Mouse (Mus musculus) hindbrain, embryonic 15.5 days (tissue): ENCODE data around the gene Lamp2. TPM values are rescaled to one million over a fixed set of nuclear protein-coding genes. Genes with fewer than 3 reads are reported as not detected.

ENCODE experiments used
- ATAC-seq: fragments of 200-750 bp; cut with Nextera tagmentation; 2 replicates; pipeline ENCODE4 v1.8.0; 2017; ENCODE audit warnings: low read depth, moderate number of reproducible peaks, moderate TSS enrichment; ENCODE audit not compliant: low FRiP score
- H3K27ac ChIP-seq: fragments of 300-500 bp; sonication (generic); replicated peaks from 2 replicates; pipeline ENCODE4 v1.5.1; 2015; ENCODE audit warnings: mild to moderate bottlenecking, inconsistent platforms
- H3K27me3 ChIP-seq: fragments of 300-500 bp; sonication (generic); 2 replicates; pipeline ENCODE4 v1.6.1; 2015; ENCODE audit warnings: control low read depth, inconsistent platforms
- H3K36me3 ChIP-seq: fragments of 300-500 bp; sonication (generic); 2 replicates; pipeline ENCODE4 v1.6.1; 2015; ENCODE audit warnings: control low read depth, inconsistent platforms
- H3K4me1 ChIP-seq: fragments of 300-500 bp; sonication (generic); replicated peaks from 2 replicates; pipeline ENCODE4 v1.6.1; 2015; ENCODE audit warnings: control low read depth, inconsistent platforms
- H3K4me2 ChIP-seq: fragments of 300-500 bp; sonication (generic); 2 replicates; pipeline ENCODE4 v1.6.1; 2015; ENCODE audit warnings: moderate library complexity, mild to moderate bottlenecking, inconsistent platforms
- H3K4me3 ChIP-seq: fragments of 300-500 bp; sonication (generic); 2 replicates; pipeline ENCODE4 v1.5.1; 2015; ENCODE audit warnings: mild to moderate bottlenecking, inconsistent platforms
- H3K9ac ChIP-seq: fragments of 300-500 bp; sonication (generic); 2 replicates; pipeline ENCODE4 v1.6.1; 2015; ENCODE audit warnings: inconsistent platforms
- H3K9me3 ChIP-seq: fragments of 300-500 bp; sonication (generic); 2 replicates; pipeline ENCODE4 v1.6.1; 2016; ENCODE audit warnings: control low read depth, inconsistent platforms
- WGBS: fragments of 180-500 bp; shearing (Covaris S2); methylation state at CpG from one replicate; pipeline ENCODE4 v1.1.7; 2015; 5-methylcytosine and 5-hydroxymethylcytosine counted together
- polyA plus RNA-seq: library from polyadenylated mRNA; unstranded; fragments of >200 nt; fragmentation: Nextera tagmentation; extraction: Ambion mirVana; gene quantifications from 2 replicates; pipeline ENCODE4 v1.2.1, GENCODE M21; 2015

The Lamp2 gene
- polyA plus RNA-seq, 1 experiment from 2014 or later = 63.3 TPM

- H3K27me3 ChIP-seq = no peaks in the 10 kb centered on the region
- 0 out of 2 replicates have a peak, but pooled peaks cover 4% of the 10 kb centered on the region for H3K4me1 ChIP-seq
- no peak overlapping the region for H3K9ac ChIP-seq
- WGBS = 41% methylated on average over 3 of the region's 3 CpGs
- no peaks in the 10 kb centered on the region for H3K9me3 ChIP-seq
- no peak overlapping the region for H3K4me2 ChIP-seq
- peak; percentile 15; the same call in 1 of the 2 replicates for ATAC-seq
- H3K4me3 ChIP-seq = no peak overlapping the region
- no peaks in the 10 kb centered on the region for H3K36me3 ChIP-seq
- H3K27ac ChIP-seq = no peak overlapping the region
Measured at GRCm38 (mm10) chrX:38456635-38457006, 367 bp upstream of the Lamp2 start.

- Histone ChIP-seq H3K27me3 (no peaks in the 10 kb centered on the region), H3K9me3 (no peaks in the 10 kb centered on the region), H3K4me2 (peak overlapping the region; percentile 62), H3K4me3 (peak overlapping the region; percentile 59), H3K27ac (no peak overlapping the region), H3K36me3 (0 out of 2 replicates have a peak, but pooled peaks cover 1% of the 10 kb centered on the region), H3K9ac (peak overlapping the region; percentile 53), H3K4me1 (0 out of 2 replicates have a peak, but pooled peaks cover 4% of the 10 kb centered on the region)
- WGBS = 24% methylated on average over 7 of the region's 7 CpGs
- ATAC-seq = peak; percentile 13; the same call in 1 of the 2 replicates
Measured at GRCm38 (mm10) chrX:38455474-38455873, 780 bp downstream of the Lamp2 start.

- Histone ChIP-seq H3K9ac (no peak overlapping the region), H3K9me3 (no peaks in the 10 kb centered on the region), H3K36me3 (peaks cover 7% of the 10 kb centered on the region; the same call in 1 of the 2 replicates), H3K4me3 (peak overlapping the region; percentile 59), H3K27me3 (no peaks in the 10 kb centered on the region), H3K27ac (no peak overlapping the region), H3K4me2 (peak overlapping the region; percentile 62), H3K4me1 (0 out of 2 replicates have a peak, but pooled peaks cover 4% of the 10 kb centered on the region)
- ATAC-seq = no peak
- 29% methylated on average over 2 of the region's 2 CpGs for WGBS
Measured at GRCm38 (mm10) chrX:38454900-38455299, 1.4 kb downstream of the Lamp2 start.

GRCm38 (mm10) chrX:38453924-38454323 is 2.3 kb downstream of the Lamp2 start:
- no peak overlapping the region for H3K27ac ChIP-seq
- H3K9me3 ChIP-seq = no peaks in the 10 kb centered on the region
- no peak overlapping the region for H3K4me3 ChIP-seq
- H3K4me1 ChIP-seq = 0 out of 2 replicates have a peak, but pooled peaks cover 4% of the 10 kb centered on the region
- 92% methylated on average over 5 of the region's 5 CpGs for WGBS
- no peak overlapping the region for H3K9ac ChIP-seq
- peaks cover 11% of the 10 kb centered on the region; the same call in 1 of the 2 replicates for H3K36me3 ChIP-seq
- no peak for ATAC-seq
- no peaks in the 10 kb centered on the region for H3K27me3 ChIP-seq
- no peak overlapping the region for H3K4me2 ChIP-seq

GRCm38 (mm10) chrX:38450476-38450875 is 5.8 kb downstream of the Lamp2 start:
- no peaks in the 10 kb centered on the region for H3K9me3 ChIP-seq
- no peak overlapping the region for H3K4me2 ChIP-seq
- no peak overlapping the region for H3K27ac ChIP-seq
- 72% methylated on average over 6 of the region's 6 CpGs for WGBS
- no peak overlapping the region for H3K4me3 ChIP-seq
- H3K4me1 ChIP-seq = 0 out of 2 replicates have a peak, but pooled peaks cover 4% of the 10 kb centered on the region
- H3K9ac ChIP-seq = no peak overlapping the region
- H3K36me3 ChIP-seq = peaks cover 11% of the 10 kb centered on the region; the same call in 1 of the 2 replicates
- ATAC-seq = no peak
- no peaks in the 10 kb centered on the region for H3K27me3 ChIP-seq

- H3K27me3 ChIP-seq = no peaks in the 10 kb centered on the region
- no peak overlapping the region for H3K9ac ChIP-seq
- no peaks in the 10 kb centered on the region for H3K9me3 ChIP-seq
- H3K4me3 ChIP-seq = no peak overlapping the region
- H3K4me1 ChIP-seq = no peaks in the 10 kb centered on the region
- H3K27ac ChIP-seq = no peak overlapping the region
- peaks cover 11% of the 10 kb centered on the region; the same call in 1 of the 2 replicates for H3K36me3 ChIP-seq
- WGBS = 87% methylated on average over 1 of the region's 1 CpGs
- no peak for ATAC-seq
- no peak overlapping the region for H3K4me2 ChIP-seq
Measured at GRCm38 (mm10) chrX:38445705-38446104, 10.5 kb downstream of the Lamp2 start.

- no peak overlapping the region for H3K4me3 ChIP-seq
- H3K4me1 ChIP-seq = no peaks in the 10 kb centered on the region
- no peaks in the 10 kb centered on the region for H3K9me3 ChIP-seq
- no peak overlapping the region for H3K9ac ChIP-seq
- no peaks in the 10 kb centered on the region for H3K27me3 ChIP-seq
- 93% methylated on average over 1 of the region's 1 CpGs for WGBS
- no peak overlapping the region for H3K27ac ChIP-seq
- no peak overlapping the region for H3K4me2 ChIP-seq
- no peak for ATAC-seq
- H3K36me3 ChIP-seq = no peaks in the 10 kb centered on the region
Measured at GRCm38 (mm10) chrX:38442425-38442824, 13.8 kb downstream of the Lamp2 start.

GRCm38 (mm10) chrX:38439629-38440028 is 16.6 kb downstream of the Lamp2 start:
- no peak overlapping the region for H3K4me3 ChIP-seq
- ATAC-seq = no peak
- WGBS = 83% methylated on average over 2 of the region's 2 CpGs
- H3K4me2 ChIP-seq = no peak overlapping the region
- no peaks in the 10 kb centered on the region for H3K36me3 ChIP-seq
- no peak overlapping the region for H3K27ac ChIP-seq
- H3K9me3 ChIP-seq = no peaks in the 10 kb centered on the region
- H3K4me1 ChIP-seq = no peaks in the 10 kb centered on the region
- H3K27me3 ChIP-seq = no peaks in the 10 kb centered on the region
- no peak overlapping the region for H3K9ac ChIP-seq

- Histone ChIP-seq H3K9me3 (no peaks in the 10 kb centered on the region), H3K27me3 (no peaks in the 10 kb centered on the region), H3K9ac (no peak overlapping the region), H3K36me3 (no peaks in the 10 kb centered on the region), H3K27ac (no peak overlapping the region), H3K4me1 (no peaks in the 10 kb centered on the region), H3K4me3 (no peak overlapping the region), H3K4me2 (no peak overlapping the region)
- 49% methylated on average over 7 of the region's 7 CpGs for WGBS
- peak; percentile 88 for ATAC-seq
Measured at GRCm38 (mm10) chrX:38438147-38438791, 18.0 kb downstream of the Lamp2 start.

- Histone ChIP-seq H3K9me3 (no peaks in the 10 kb centered on the region), H3K27ac (no peak overlapping the region), H3K9ac (no peak overlapping the region), H3K27me3 (no peaks in the 10 kb centered on the region), H3K4me2 (no peak overlapping the region), H3K4me3 (no peak overlapping the region), H3K4me1 (no peaks in the 10 kb centered on the region), H3K36me3 (0 out of 2 replicates have a peak, but pooled peaks cover 4% of the 10 kb centered on the region)
- 93% methylated on average over 4 of the region's 4 CpGs for WGBS
- no peak for ATAC-seq
Measured at GRCm38 (mm10) chrX:38429455-38429854, 26.8 kb downstream of the Lamp2 start.

GRCm38 (mm10) chrX:38428818-38429440 is 27.3 kb downstream of the Lamp2 start:
- H3K9ac ChIP-seq = no peak overlapping the region
- no peaks in the 10 kb centered on the region for H3K9me3 ChIP-seq
- H3K27ac ChIP-seq = no peak overlapping the region
- ATAC-seq = no peak
- 0 out of 2 replicates have a peak, but pooled peaks cover 4% of the 10 kb centered on the region for H3K36me3 ChIP-seq
- no peaks in the 10 kb centered on the region for H3K4me1 ChIP-seq
- H3K4me3 ChIP-seq = no peak overlapping the region
- 69% methylated on average over 3 of the region's 3 CpGs for WGBS
- H3K27me3 ChIP-seq = no peaks in the 10 kb centered on the region
- H3K4me2 ChIP-seq = no peak overlapping the region

GRCm38 (mm10) chrX:38426043-38426442 is 30.2 kb downstream of the Lamp2 start:
- no peaks in the 10 kb centered on the region for H3K27me3 ChIP-seq
- no peak for ATAC-seq
- H3K9me3 ChIP-seq = no peaks in the 10 kb centered on the region
- 0 out of 2 replicates have a peak, but pooled peaks cover 4% of the 10 kb centered on the region for H3K36me3 ChIP-seq
- 89% methylated on average over 1 of the region's 1 CpGs for WGBS
- H3K4me3 ChIP-seq = no peak overlapping the region
- no peak overlapping the region for H3K27ac ChIP-seq
- no peak overlapping the region for H3K9ac ChIP-seq
- no peaks in the 10 kb centered on the region for H3K4me1 ChIP-seq
- H3K4me2 ChIP-seq = no peak overlapping the region
